Mouse (Mus musculus) midbrain, embryonic 15.5 days (tissue): ENCODE measurements at regions not wholly inside any gene's neighbourhood (a gene's known extent, or its start where the extent isn't known, plus 50 kb on each side); places are given as distances from the start of the nearest gene placed in this dataset.

ENCODE experiments used
- ATAC-seq: fragments of 200-750 bp; cut with Nextera tagmentation; replicated peaks from 2 replicates; pipeline ENCODE4 v1.8.0; 2017; ENCODE audit warnings: moderate TSS enrichment
- H3K27ac ChIP-seq: fragments of 300-500 bp; sonication (generic); 2 replicates; pipeline ENCODE4 v1.5.1; 2015; ENCODE audit warnings: mild to moderate bottlenecking, inconsistent platforms
- H3K27me3 ChIP-seq: fragments of 300-500 bp; sonication (generic); replicated peaks from 2 replicates; pipeline ENCODE4 v1.6.1; 2015; ENCODE audit warnings: inconsistent platforms
- H3K36me3 ChIP-seq: fragments of 300-500 bp; sonication (generic); replicated peaks from 2 replicates; pipeline ENCODE4 v1.6.1; 2015; ENCODE audit warnings: inconsistent platforms
- H3K4me1 ChIP-seq: fragments of 300-500 bp; sonication (generic); 2 replicates; pipeline ENCODE4 v1.6.1; 2015; ENCODE audit warnings: inconsistent platforms
- H3K4me2 ChIP-seq: fragments of 300-500 bp; sonication (generic); 2 replicates; pipeline ENCODE4 v1.6.1; 2015; ENCODE audit warnings: inconsistent platforms, mild to moderate bottlenecking, moderate library complexity
- H3K4me3 ChIP-seq: fragments of 300-500 bp; sonication (generic); 2 replicates; pipeline ENCODE4 v1.5.1; 2015; ENCODE audit warnings: mild to moderate bottlenecking, inconsistent platforms
- H3K9ac ChIP-seq: fragments of 300-500 bp; sonication (generic); 2 replicates; pipeline ENCODE4 v1.6.1; 2015; ENCODE audit warnings: mild to moderate bottlenecking, inconsistent platforms
- H3K9me3 ChIP-seq: fragments of 300-500 bp; sonication (generic); 2 replicates; pipeline ENCODE4 v1.6.1; 2016; ENCODE audit warnings: inconsistent platforms
- WGBS: fragments of 180-500 bp; shearing (Covaris S2); methylation state at CpG from one replicate; pipeline ENCODE4 v1.1.7; 2015; ENCODE audit warnings: mixed read lengths; 5-methylcytosine and 5-hydroxymethylcytosine counted together

GRCm38 (mm10) chr16:37725745-37726144 lies 50.9 kb upstream of the Fstl1 start:
- no peaks in the 10 kb centered on the region for H3K9me3 ChIP-seq
- no peak overlapping the region for H3K9ac ChIP-seq
- H3K36me3 ChIP-seq: no peaks in the 10 kb centered on the region
- H3K27ac ChIP-seq: no peak overlapping the region
- H3K4me2 ChIP-seq: no peak overlapping the region
- no peak for ATAC-seq
- no peak overlapping the region for H3K4me3 ChIP-seq
- WGBS: 94% methylated on average over 4 of the region's 4 CpGs
- no peaks in the 10 kb centered on the region for H3K27me3 ChIP-seq
- 0 out of 2 replicates have a peak, but pooled peaks cover 5% of the 10 kb centered on the region for H3K4me1 ChIP-seq

GRCm38 (mm10) chr16:37715173-37715572 lies 60.9 kb upstream of the Ndufb4 start:
- Histone ChIP-seq H3K9ac (no peak overlapping the region), H3K4me2 (no peak overlapping the region), H3K4me1 (peaks cover 3% of the 10 kb centered on the region; the same call in 1 of the 2 replicates), H3K9me3 (no peaks in the 10 kb centered on the region), H3K27me3 (no peaks in the 10 kb centered on the region), H3K4me3 (no peak overlapping the region), H3K36me3 (no peaks in the 10 kb centered on the region), H3K27ac (no peak overlapping the region)
- ATAC-seq: peak; percentile 73; the same call in 1 of the 2 replicates
- WGBS: 34% methylated on average over 7 of the region's 7 CpGs

- Histone ChIP-seq H3K9me3 (no peaks in the 10 kb centered on the region), H3K4me1 (peaks cover 3% of the 10 kb centered on the region; the same call in 1 of the 2 replicates), H3K27ac (no peak overlapping the region), H3K27me3 (no peaks in the 10 kb centered on the region), H3K36me3 (no peaks in the 10 kb centered on the region), H3K9ac (no peak overlapping the region), H3K4me3 (no peak overlapping the region), H3K4me2 (no peak overlapping the region)
- ATAC-seq: no peak
- 79% methylated on average over 6 of the region's 6 CpGs for WGBS
These were observed 60.0 kb upstream of the Ndufb4 start for GRCm38 (mm10) chr16:37714276-37714675.

GRCm38 (mm10) chr16:37706242-37706923 lies 52.1 kb upstream of the Ndufb4 start:
- Histone ChIP-seq H3K9me3 (no peaks in the 10 kb centered on the region), H3K36me3 (no peaks in the 10 kb centered on the region), H3K27ac (peak overlapping the region; percentile 27), H3K4me2 (no peak overlapping the region), H3K4me3 (no peak overlapping the region), H3K9ac (no peak overlapping the region), H3K27me3 (no peaks in the 10 kb centered on the region), H3K4me1 (peaks cover 18% of the 10 kb centered on the region; the same call in 1 of the 2 replicates)
- 26% methylated on average over 9 of the region's 9 CpGs for WGBS
- peak; percentile 71 for ATAC-seq

GRCm38 (mm10) chr16:37705209-37705608 lies 51.0 kb upstream of the Ndufb4 start:
- Histone ChIP-seq H3K4me1 (peaks cover 18% of the 10 kb centered on the region; the same call in 1 of the 2 replicates), H3K36me3 (no peaks in the 10 kb centered on the region), H3K4me2 (no peak overlapping the region), H3K9ac (no peak overlapping the region), H3K9me3 (no peaks in the 10 kb centered on the region), H3K4me3 (no peak overlapping the region), H3K27me3 (no peaks in the 10 kb centered on the region), H3K27ac (peak overlapping the region; percentile 27; the same call in 1 of the 2 replicates)
- WGBS: 87% methylated on average over 5 of the region's 5 CpGs
- ATAC-seq: no peak

GRCm38 (mm10) chr16:37704461-37705155 lies 50.4 kb upstream of the Ndufb4 start:
- WGBS: 56% methylated on average over 9 of the region's 9 CpGs
- H3K4me1 ChIP-seq: peaks cover 18% of the 10 kb centered on the region; the same call in 1 of the 2 replicates
- no peak overlapping the region for H3K4me2 ChIP-seq
- no peak overlapping the region for H3K27ac ChIP-seq
- H3K9me3 ChIP-seq: no peaks in the 10 kb centered on the region
- no peaks in the 10 kb centered on the region for H3K36me3 ChIP-seq
- no peak for ATAC-seq
- H3K9ac ChIP-seq: no peak overlapping the region
- no peaks in the 10 kb centered on the region for H3K27me3 ChIP-seq
- H3K4me3 ChIP-seq: no peak overlapping the region
